Mouse (Mus musculus) cerebellum, postnatal 36 days (tissue): Measurements from ENCODE around the gene Hdac7.

ENCODE experiments used
- DNase-seq, 2 experiments: peaks; one replicate each; pipeline ENCODE4 v3.0.0; 2021 to 2022; ENCODE audit warnings: mixed read lengths in 2 of 2

The Hdac7 gene

GRCm38 (mm10) chr15:97813452-97814204 is 30.7 kb downstream of the Hdac7 start:
- peak; percentile 81 to 88 for DNase-seq

GRCm38 (mm10) chr15:97812875-97813274 is 31.4 kb downstream of the Hdac7 start:
- DNase-seq = no peak

- DNase-seq = peak; percentile 74 to 83
Measured at GRCm38 (mm10) chr15:97812126-97812525, 32.2 kb downstream of the Hdac7 start.

GRCm38 (mm10) chr15:97811307-97811706 is 33.0 kb downstream of the Hdac7 start:
- DNase-seq = no peak

- DNase-seq = no peak
Measured at GRCm38 (mm10) chr15:97810399-97810798, 33.9 kb downstream of the Hdac7 start.

GRCm38 (mm10) chr15:97809942-97810341 is 34.4 kb downstream of the Hdac7 start:
- DNase-seq = no peak

- no peak for DNase-seq
Measured at GRCm38 (mm10) chr15:97809206-97809605, 35.1 kb downstream of the Hdac7 start.

GRCm38 (mm10) chr15:97808532-97808931 is 35.8 kb downstream of the Hdac7 start:
- DNase-seq = no peak

GRCm38 (mm10) chr15:97807867-97808266 is 36.4 kb downstream of the Hdac7 start:
- DNase-seq = no peak

- DNase-seq = no peak
Measured at GRCm38 (mm10) chr15:97802575-97802974, 41.7 kb downstream of the Hdac7 start.

- DNase-seq = no peak
Measured at GRCm38 (mm10) chr15:97801811-97802210, 42.5 kb downstream of the Hdac7 start.

GRCm38 (mm10) chr15:97800853-97801252 is 43.4 kb downstream of the Hdac7 start:
- no peak for DNase-seq

GRCm38 (mm10) chr15:97799446-97799845 is 44.9 kb downstream of the Hdac7 start:
- DNase-seq = no peak

GRCm38 (mm10) chr15:97798134-97798533 is 46.2 kb downstream of the Hdac7 start:
- no peak for DNase-seq

GRCm38 (mm10) chr15:97796674-97797310 is 47.5 kb downstream of the Hdac7 start:
- no peak for DNase-seq

- no peak for DNase-seq
Measured at GRCm38 (mm10) chr15:97795559-97796235, 48.6 kb downstream of the Hdac7 start.

GRCm38 (mm10) chr15:97794268-97794667 is 50.0 kb downstream of the Hdac7 start:
- DNase-seq = no peak

GRCm38 (mm10) chr15:97793386-97794153 is 50.7 kb downstream of the Hdac7 start:
- DNase-seq = no peak

GRCm38 (mm10) chr15:97791126-97791700 is 53.1 kb downstream of the Hdac7 start:
- DNase-seq = no peak

- DNase-seq = peak; percentile 71 to 75
Measured at GRCm38 (mm10) chr15:97789761-97790505, 54.4 kb downstream of the Hdac7 start.

- peak; percentile 66 to 68 for DNase-seq
Measured at GRCm38 (mm10) chr15:97788821-97789220, 55.5 kb downstream of the Hdac7 start.
